8 mouse cellular contexts compared by ENCODE assay signal in the genomic region with DNA sequence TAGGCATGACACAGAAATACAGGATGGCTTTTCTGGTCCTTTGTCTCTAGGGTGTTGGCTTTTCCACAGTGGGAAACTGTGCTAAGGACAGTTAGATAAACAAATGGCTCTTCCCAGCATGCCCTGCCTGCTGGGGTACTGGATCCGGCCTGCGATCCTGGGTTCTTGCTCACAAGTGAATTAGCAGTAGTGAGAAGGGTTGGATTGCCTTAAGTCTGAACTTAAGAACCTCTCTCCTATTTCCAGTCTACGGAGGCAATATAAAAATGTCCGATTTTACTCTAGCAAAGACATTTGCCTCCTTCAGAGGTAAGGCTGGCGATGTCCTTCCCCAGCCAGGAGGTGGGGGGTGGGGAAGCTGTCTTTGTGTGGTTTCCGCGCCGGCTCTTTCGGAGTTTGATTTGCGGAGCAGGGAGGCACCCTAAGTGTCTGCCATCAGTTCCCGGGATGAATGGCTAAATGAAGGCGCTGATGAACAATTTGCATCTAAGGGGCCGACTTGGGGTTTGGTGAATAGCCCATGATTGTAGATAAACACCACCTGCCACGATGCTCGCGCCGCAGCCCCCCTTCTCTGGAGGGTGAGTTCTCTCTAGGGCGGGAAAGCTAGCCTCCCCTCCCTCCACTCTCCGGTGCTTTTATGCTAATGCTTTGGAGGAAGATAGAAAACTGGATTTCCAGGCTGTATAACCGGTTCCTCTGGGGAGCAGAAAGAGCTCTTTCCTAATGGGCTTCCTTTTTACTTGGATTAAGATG. TPM values are rescaled to one million over a fixed set of nuclear protein-coding genes. Genes with fewer than 3 reads are reported as not detected.
A peak's percentile ranks its signal among the peaks of the same experiment; 100 is the strongest.
DNase-seq lines count a peak whose midpoint lies in the region; ATAC-seq lines count a peak whose summit lies in the region.

No protein-coding gene starts in this region.

- peak; percentile 60; the same call in 1 of the 2 replicates for ATAC-seq in hindbrain, embryonic 15.5 days (ENCODE audit: low FRiP score, low read depth)
- ATAC-seq in liver, embryonic 12.5 days, result peak; percentile 48

- peak overlapping the region; percentile 26 for H3K9ac ChIP-seq in hindbrain, embryonic 15.5 days
- peak overlapping the region; percentile 57 for H3K9ac ChIP-seq in liver, embryonic 12.5 days

- H3K4me1 ChIP-seq in embryonic facial prominence, embryonic 10.5 days, result peaks cover 36% of the 10 kb centered on the region
- peaks cover 16% of the 10 kb centered on the region for H3K4me1 ChIP-seq in hindbrain, embryonic 15.5 days (replicated peaks)
- H3K4me1 ChIP-seq in liver, embryonic 12.5 days, result peaks cover 52% of the 10 kb centered on the region

- DNase-seq in kidney, adult 9 months, result peak; percentile 50
- DNase-seq in kidney, postnatal 25 days, result no peak
- DNase-seq in embryonic facial prominence, embryonic 10.5 days (ENCODE audit: low spot score), result peak; percentile 70
- peak; percentile 61 for DNase-seq in neural tube, embryonic 10.5 days (ENCODE audit: extremely low spot score, low spot score)
- no peak for DNase-seq in spleen, adult 18-20 months
- no peak for DNase-seq in urinary bladder, postnatal 25 days (ENCODE audit: low spot score)

- peak overlapping the region; percentile 85 for H3K27ac ChIP-seq in embryonic facial prominence, embryonic 10.5 days (replicated peaks)
- H3K27ac ChIP-seq in hindbrain, embryonic 15.5 days (replicated peaks), result peak overlapping the region; percentile 71
- H3K27ac ChIP-seq in liver, embryonic 12.5 days, result peak overlapping the region; percentile 59

- H3K4me3 ChIP-seq in embryonic facial prominence, embryonic 10.5 days, result peak overlapping the region; percentile 47
- H3K4me3 ChIP-seq in hindbrain, embryonic 15.5 days, result peak overlapping the region; percentile 28
- peak overlapping the region; percentile 37 for H3K4me3 ChIP-seq in liver, embryonic 12.5 days

- H3K36me3 ChIP-seq in embryonic facial prominence, embryonic 10.5 days (replicated peaks), result no peaks in the 10 kb centered on the region
- no peaks in the 10 kb centered on the region for H3K36me3 ChIP-seq in hindbrain, embryonic 15.5 days
- H3K36me3 ChIP-seq in liver, embryonic 12.5 days, result no peaks in the 10 kb centered on the region

- 3% methylated on average over 20 of the region's 20 CpGs for WGBS in embryonic facial prominence, embryonic 10.5 days
- 2% methylated on average over 20 of the region's 20 CpGs for WGBS in hindbrain, embryonic 15.5 days
- 6% methylated on average over 20 of the region's 20 CpGs for WGBS in liver, embryonic 12.5 days (ENCODE audit: insufficient replicate concordance)

- peak overlapping the region; percentile 56 for H3K4me2 ChIP-seq in hindbrain, embryonic 15.5 days
- peak overlapping the region; percentile 65 for H3K4me2 ChIP-seq in liver, embryonic 12.5 days

- no peaks in the 10 kb centered on the region for H3K9me3 ChIP-seq in embryonic facial prominence, embryonic 10.5 days
- H3K9me3 ChIP-seq in hindbrain, embryonic 15.5 days, result no peaks in the 10 kb centered on the region
- H3K9me3 ChIP-seq in liver, embryonic 12.5 days (replicated peaks), result 0 out of 2 replicates have a peak, but pooled peaks cover 5% of the 10 kb centered on the region

- no peaks in the 10 kb centered on the region; the same call in 1 of the 2 replicates for H3K27me3 ChIP-seq in embryonic facial prominence, embryonic 10.5 days (replicated peaks; ENCODE audit: low read depth, poor library complexity, severe bottlenecking)
- H3K27me3 ChIP-seq in hindbrain, embryonic 15.5 days, result no peaks in the 10 kb centered on the region
- H3K27me3 ChIP-seq in liver, embryonic 12.5 days (replicated peaks), result 0 out of 2 replicates have a peak, but pooled peaks cover under 1% of the 10 kb centered on the region

RNA-seq across cellular contexts. Expression of gene Arl4d, which starts 30.7 kb away (rescaled TPM):
- polyA plus RNA-seq in embryonic facial prominence, embryonic 10.5 days (2016; fragmentation: Nextera tagmentation; extraction: Ambion mirVana), result 3.3 and 5.1 TPM in 2 replicates
- polyA plus RNA-seq in hindbrain, embryonic 15.5 days (2015; fragmentation: Nextera tagmentation; extraction: Ambion mirVana), result 5.6 and 7.6 TPM in 2 replicates
- polyA plus RNA-seq in liver, embryonic 12.5 days (2016; fragmentation: Nextera tagmentation; extraction: Ambion mirVana), result 1.0 and 1.3 TPM in 2 replicates

RNA-seq across cellular contexts. Expression of gene Dhx8, which starts 36.6 kb away (rescaled TPM):
- polyA plus RNA-seq in embryonic facial prominence, embryonic 10.5 days (2016; fragmentation: Nextera tagmentation; extraction: Ambion mirVana), result 50.5 and 52.3 TPM in 2 replicates
- polyA plus RNA-seq in hindbrain, embryonic 15.5 days (2015; fragmentation: Nextera tagmentation; extraction: Ambion mirVana), result 28.8 and 29.2 TPM in 2 replicates
- 25.6 and 26.3 TPM in 2 replicates for polyA plus RNA-seq in liver, embryonic 12.5 days (2016; fragmentation: Nextera tagmentation; extraction: Ambion mirVana)

Comparison
In these comparisons a context has a peak if more than half of its experiments do, and no peak if none do; other contexts are left out.
1. DNase-seq: peak in kidney, adult 9 months (single experiment), embryonic facial prominence, embryonic 10.5 days (single experiment) and neural tube, embryonic 10.5 days (single experiment); none in kidney, postnatal 25 days (0 of 2), spleen, adult 18-20 months (0 of 2) and urinary bladder, postnatal 25 days (single experiment).
2. Peak in every context shown above with its lines, with median percentiles within 50 percentile points of each other: H3K27ac ChIP-seq and H3K4me3 ChIP-seq.